Mouse (Mus musculus) stomach, embryonic 14.5 days (tissue): ENCODE results near the gene Smpd3. TPM values are rescaled to one million over a fixed set of nuclear protein-coding genes. Genes with fewer than 3 reads are reported as not detected.

Experiments
- ATAC-seq: fragments of 200-750 bp; cut with Nextera tagmentation; 2 replicates; pipeline ENCODE4 v1.8.0; 2017; ENCODE audit warnings: low read depth, moderate TSS enrichment; ENCODE audit not compliant: insufficient number of reproducible peaks, insufficient read depth, low FRiP score
- H3K27ac ChIP-seq: fragments of 300-500 bp; sonication (generic); 2 replicates; pipeline ENCODE4 v1.5.1; 2014; ENCODE audit warnings: mild to moderate bottlenecking, low read length, moderate library complexity, mixed read lengths
- H3K27me3 ChIP-seq: fragments of 300-500 bp; sonication (generic); 2 replicates; pipeline ENCODE4 v1.6.1; 2014; ENCODE audit warnings: low read length, control low read depth, mixed read lengths; ENCODE audit not compliant: control insufficient read depth, insufficient read depth
- H3K36me3 ChIP-seq: fragments of 300-500 bp; sonication (generic); 2 replicates; pipeline ENCODE4 v1.6.1; 2014; ENCODE audit warnings: mild to moderate bottlenecking, control low read depth, low read length, moderate library complexity, mixed read lengths; ENCODE audit not compliant: control insufficient read depth, insufficient read depth
- H3K4me1 ChIP-seq: fragments of 300-500 bp; sonication (generic); 2 replicates; pipeline ENCODE4 v1.6.1; 2014; ENCODE audit warnings: low read length, control low read depth, mixed read lengths; ENCODE audit not compliant: control insufficient read depth, insufficient read depth
- H3K4me2 ChIP-seq: fragments of 300-500 bp; sonication (generic); replicated peaks from 2 replicates; pipeline ENCODE4 v1.6.1; 2014; ENCODE audit warnings: low read depth, low read length, control low read depth
- H3K4me3 ChIP-seq: fragments of 300-500 bp; sonication (generic); 2 replicates; pipeline ENCODE4 v1.5.1; 2014; ENCODE audit warnings: low read depth, low read length, control low read depth
- H3K9ac ChIP-seq: fragments of 300-500 bp; sonication (generic); replicated peaks from 2 replicates; pipeline ENCODE4 v1.6.1; 2014; ENCODE audit warnings: low read depth, mild to moderate bottlenecking, control low read depth, low read length, moderate library complexity, mixed read lengths
- H3K9me3 ChIP-seq: fragments of 300-500 bp; sonication (generic); 2 replicates; pipeline ENCODE4 v1.6.1; 2016; ENCODE audit warnings: low read depth, low read length, control low read depth; ENCODE audit not compliant: control insufficient read depth
- WGBS: fragments of 180-500 bp; shearing (Covaris S2); extraction: QIAGEN DNeasy Blood & Tissue Kit; methylation state at CpG from one replicate; pipeline ENCODE4 v1.1.7; 2014; 5-methylcytosine and 5-hydroxymethylcytosine counted together
- polyA plus RNA-seq: library from polyadenylated mRNA; unstranded; fragments of >200 nt; fragmentation: Nextera tagmentation; extraction: Ambion mirVana; gene quantifications from 2 replicates; pipeline ENCODE4 v1.2.1, GENCODE M21; 2014

Smpd3 gene
- polyA plus RNA-seq, 1 experiment from 2014 or later = 9.7 TPM

DNA sequence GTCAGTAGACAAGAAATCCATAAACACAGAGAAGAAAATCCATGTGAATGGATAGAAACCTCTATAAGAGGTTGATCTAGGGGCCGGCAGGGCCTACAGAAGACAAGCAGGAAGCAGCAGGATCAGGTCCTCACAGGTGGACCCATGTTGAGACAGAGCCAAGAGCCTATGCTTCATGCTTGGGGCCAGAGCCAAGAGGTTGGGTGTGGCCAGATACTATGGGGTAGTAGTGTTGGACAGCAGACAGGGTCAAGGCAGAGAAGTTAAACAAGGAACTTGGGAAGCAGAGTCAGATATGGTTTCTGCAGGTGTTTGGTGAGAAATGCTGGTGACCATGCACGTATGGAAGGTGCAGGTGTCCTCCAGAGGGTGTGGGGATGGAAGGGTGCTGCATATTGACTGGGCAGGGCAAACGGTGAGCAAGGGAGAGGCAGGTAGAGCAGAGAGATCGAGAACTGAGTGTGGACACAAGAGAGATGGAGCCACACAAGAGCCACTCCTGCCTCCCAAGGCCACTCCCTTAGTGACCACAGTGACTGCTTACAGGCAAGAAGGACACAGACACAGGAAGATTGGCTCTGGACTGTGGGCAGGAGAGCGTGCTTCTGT is 61.0 kb downstream of the Smpd3 start:
- Histone ChIP-seq H3K27me3 (no peaks in the 10 kb centered on the region), H3K36me3 (no peaks in the 10 kb centered on the region), H3K4me3 (no peak overlapping the region), H3K4me2 (no peak overlapping the region), H3K27ac (no peak overlapping the region), H3K9me3 (no peaks in the 10 kb centered on the region), H3K4me1 (no peaks in the 10 kb centered on the region), H3K9ac (no peak overlapping the region)
- 75% methylated on average over 5 of the region's 5 CpGs for WGBS
- no peak for ATAC-seq

- H3K4me3 ChIP-seq = no peak overlapping the region
- peaks cover 17% of the 10 kb centered on the region; the same call in 1 of the 2 replicates for H3K4me1 ChIP-seq
- 84% methylated on average over 3 of the region's 3 CpGs for WGBS
- H3K4me2 ChIP-seq = no peak overlapping the region
- H3K9ac ChIP-seq = no peak overlapping the region
- no peaks in the 10 kb centered on the region for H3K36me3 ChIP-seq
- no peak overlapping the region for H3K27ac ChIP-seq
- ATAC-seq = no peak
- no peaks in the 10 kb centered on the region for H3K27me3 ChIP-seq
- no peaks in the 10 kb centered on the region for H3K9me3 ChIP-seq
These were observed 64.3 kb downstream of the Smpd3 start for GRCm38 (mm10) chr8:106273468-106273867.

GRCm38 (mm10) chr8:106271378-106271777 is 66.4 kb downstream of the Smpd3 start:
- 36% methylated on average over 4 of the region's 4 CpGs for WGBS
- no peak overlapping the region for H3K4me2 ChIP-seq
- H3K27ac ChIP-seq = no peak overlapping the region

GRCm38 (mm10) chr8:106270804-106271203 is 67.0 kb downstream of the Smpd3 start:
- Histone ChIP-seq H3K36me3 (no peaks in the 10 kb centered on the region), H3K4me3 (no peak overlapping the region), H3K27me3 (no peaks in the 10 kb centered on the region), H3K9me3 (no peaks in the 10 kb centered on the region), H3K27ac (no peak overlapping the region), H3K4me2 (no peak overlapping the region), H3K9ac (no peak overlapping the region), H3K4me1 (peaks cover 17% of the 10 kb centered on the region; the same call in 1 of the 2 replicates)
- 22% methylated on average over 5 of the region's 5 CpGs for WGBS
- ATAC-seq = no peak

More at GRCm38 (mm10) chr8:106271378-106271777, 66.4 kb downstream of the Smpd3 start:
- Histone ChIP-seq H3K4me3 (no peak overlapping the region), H3K36me3 (no peaks in the 10 kb centered on the region), H3K27me3 (no peaks in the 10 kb centered on the region), H3K9me3 (no peaks in the 10 kb centered on the region), H3K9ac (no peak overlapping the region), H3K4me1 (peaks cover 17% of the 10 kb centered on the region; the same call in 1 of the 2 replicates)
- ATAC-seq = no peak

DNA sequence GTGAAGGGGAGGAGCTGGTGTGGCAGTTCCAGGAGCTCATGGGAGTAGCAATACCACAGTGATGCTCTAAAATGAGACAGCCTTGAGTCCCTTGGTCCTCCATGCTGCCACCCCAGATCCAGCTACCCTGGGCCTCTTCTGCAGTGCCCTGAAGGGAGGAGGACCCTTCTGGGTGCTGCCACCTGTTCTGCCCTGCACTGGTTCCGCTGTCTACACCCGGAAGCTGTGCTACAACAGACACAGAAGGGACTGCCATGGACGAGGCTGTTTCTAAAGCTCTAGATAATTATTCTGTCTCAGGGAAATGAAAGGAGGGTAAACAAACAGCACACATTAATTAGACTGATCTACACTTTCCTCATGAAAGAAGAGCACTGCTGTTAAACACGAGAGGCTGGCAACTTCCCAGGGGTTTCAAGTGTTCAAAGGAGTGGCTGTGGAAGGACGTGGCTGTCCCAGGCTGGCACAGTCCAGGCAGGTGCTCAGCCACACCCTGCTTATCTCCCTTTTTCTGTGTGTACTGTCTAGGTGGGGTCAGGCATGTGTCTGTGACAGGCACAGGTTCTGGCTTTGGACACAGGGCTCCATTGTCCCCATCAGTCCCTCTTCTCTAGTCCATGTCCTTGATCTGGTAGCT is 69.0 kb downstream of the Smpd3 start:
- Histone ChIP-seq H3K27ac (no peak overlapping the region), H3K9ac (no peak overlapping the region), H3K4me3 (no peak overlapping the region), H3K36me3 (no peaks in the 10 kb centered on the region), H3K4me1 (peaks cover 17% of the 10 kb centered on the region; the same call in 1 of the 2 replicates), H3K27me3 (no peaks in the 10 kb centered on the region), H3K9me3 (no peaks in the 10 kb centered on the region), H3K4me2 (no peak overlapping the region)
- no peak for ATAC-seq
- 52% methylated on average over 5 of the region's 5 CpGs for WGBS

DNA sequence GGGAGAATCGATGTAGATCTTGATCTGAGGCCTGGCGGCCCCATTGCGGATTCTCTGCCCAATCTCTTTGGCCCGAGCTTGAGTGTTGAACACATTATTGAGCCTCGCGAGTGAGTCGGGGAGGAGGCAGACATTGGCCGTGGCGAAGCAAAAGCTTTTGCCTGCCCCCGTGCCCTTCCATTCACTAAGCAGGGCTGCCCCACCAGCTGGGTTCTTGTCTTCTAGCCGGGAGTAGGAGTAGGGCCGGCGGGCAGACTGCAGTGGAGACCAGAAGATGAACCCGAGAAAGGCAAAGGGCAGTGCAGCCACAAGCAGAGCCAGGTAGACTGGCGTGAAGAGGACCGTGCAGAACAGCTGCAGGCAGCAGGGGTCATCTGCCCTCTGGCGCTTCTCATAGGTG is 72.4 kb downstream of the Smpd3 start:
- no peak overlapping the region for H3K4me3 ChIP-seq
- H3K4me2 ChIP-seq = no peak overlapping the region
- H3K27ac ChIP-seq = no peak overlapping the region
- H3K27me3 ChIP-seq = no peaks in the 10 kb centered on the region
- WGBS = 87% methylated on average over 17 of the region's 17 CpGs
- 0 out of 2 replicates have a peak, but pooled peaks cover 10% of the 10 kb centered on the region for H3K4me1 ChIP-seq
- no peaks in the 10 kb centered on the region for H3K9me3 ChIP-seq
- H3K9ac ChIP-seq = no peak overlapping the region
- no peak for ATAC-seq
- no peaks in the 10 kb centered on the region for H3K36me3 ChIP-seq

GRCm38 (mm10) chr8:106263928-106264327 is 73.9 kb downstream of the Smpd3 start:
- Histone ChIP-seq H3K9me3 (no peaks in the 10 kb centered on the region), H3K36me3 (no peaks in the 10 kb centered on the region), H3K27me3 (no peaks in the 10 kb centered on the region), H3K4me3 (no peak overlapping the region), H3K4me2 (no peak overlapping the region), H3K9ac (no peak overlapping the region), H3K4me1 (0 out of 2 replicates have a peak, but pooled peaks cover 3% of the 10 kb centered on the region), H3K27ac (no peak overlapping the region)
- WGBS = 90% methylated on average over 4 of the region's 4 CpGs
- ATAC-seq = no peak

DNA sequence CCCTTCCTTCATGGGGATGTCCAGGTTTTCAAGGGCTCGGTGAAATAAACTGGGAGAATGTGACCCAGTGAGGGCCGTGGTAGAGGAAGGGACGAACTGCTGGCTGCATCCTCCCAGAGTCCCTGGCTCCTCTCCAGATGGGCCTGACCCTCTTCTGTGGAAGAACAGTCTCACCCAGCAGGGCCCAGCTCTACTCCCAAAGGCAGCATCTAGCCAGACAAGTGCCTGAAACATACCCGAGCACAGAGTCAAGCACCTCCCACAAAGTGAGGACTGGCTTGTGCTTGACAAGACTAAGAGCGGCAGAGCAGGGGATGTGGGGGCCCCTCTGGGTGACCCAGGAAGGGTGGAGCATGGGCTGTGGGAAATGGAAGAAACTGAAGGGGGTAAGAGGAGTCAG is 75.4 kb downstream of the Smpd3 start:
- H3K4me3 ChIP-seq = no peak overlapping the region
- H3K36me3 ChIP-seq = no peaks in the 10 kb centered on the region
- no peak overlapping the region for H3K27ac ChIP-seq
- 0 out of 2 replicates have a peak, but pooled peaks cover 3% of the 10 kb centered on the region for H3K4me1 ChIP-seq
- H3K9ac ChIP-seq = no peak overlapping the region
- H3K27me3 ChIP-seq = no peaks in the 10 kb centered on the region
- ATAC-seq = no peak
- H3K9me3 ChIP-seq = no peaks in the 10 kb centered on the region
- no peak overlapping the region for H3K4me2 ChIP-seq
- 36% methylated on average over 5 of the region's 5 CpGs for WGBS
